Mouse (Mus musculus) B cell, adult 2 months (primary cell): ENCODE results near the gene Epb41l1.
A peak's percentile ranks its signal among the peaks of the same experiment; 100 is the strongest.

Source experiments
- DNase-seq, 2 experiments: peaks; one replicate each; pipeline ENCODE4 v3.0.0; 2022

The Epb41l1 gene

DNA sequence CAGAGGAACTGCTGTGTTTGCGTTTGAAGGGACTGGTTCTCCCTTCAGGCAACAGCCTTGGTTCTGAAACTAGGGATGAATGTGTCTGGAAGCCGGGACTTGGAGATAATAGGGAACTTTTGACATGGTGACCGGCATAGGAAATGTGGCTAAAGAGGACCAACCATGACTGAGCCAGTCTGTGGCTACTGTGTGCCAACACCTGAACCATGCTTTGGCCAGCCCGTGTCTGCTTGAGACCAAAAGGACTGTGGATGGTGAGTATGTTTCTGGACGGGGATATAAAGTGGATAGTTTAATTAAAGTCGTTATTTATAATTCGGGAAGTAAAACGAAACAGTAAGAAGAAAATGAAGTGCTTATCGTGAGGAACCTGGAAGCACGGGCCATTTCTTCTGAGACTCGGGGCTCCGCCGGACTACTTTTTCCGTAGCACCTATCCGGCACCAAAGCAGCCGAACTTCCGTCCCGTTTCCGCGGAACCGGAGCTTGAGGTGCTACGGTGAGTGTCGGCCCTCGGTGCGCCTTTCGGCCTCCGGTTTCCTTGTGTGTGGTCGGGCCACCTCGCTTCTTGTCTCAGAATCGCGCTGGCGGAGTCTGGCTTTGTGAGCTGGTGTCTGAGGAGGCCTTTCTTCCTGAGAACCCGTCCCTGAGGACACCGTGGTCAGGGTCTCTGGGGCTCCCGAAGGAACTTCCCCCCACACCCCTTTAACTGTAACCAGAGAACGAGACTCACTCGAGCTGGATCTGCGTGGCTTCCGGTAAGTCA is 126.6 kb downstream of the Epb41l1 start, which contains the start of gene Aar2:
TSS of gene Aar2 (plus strand) at position 462 of the 769 bp plus-strand sequence.
- DNase-seq = peak; percentile 90 to 91

DNA sequence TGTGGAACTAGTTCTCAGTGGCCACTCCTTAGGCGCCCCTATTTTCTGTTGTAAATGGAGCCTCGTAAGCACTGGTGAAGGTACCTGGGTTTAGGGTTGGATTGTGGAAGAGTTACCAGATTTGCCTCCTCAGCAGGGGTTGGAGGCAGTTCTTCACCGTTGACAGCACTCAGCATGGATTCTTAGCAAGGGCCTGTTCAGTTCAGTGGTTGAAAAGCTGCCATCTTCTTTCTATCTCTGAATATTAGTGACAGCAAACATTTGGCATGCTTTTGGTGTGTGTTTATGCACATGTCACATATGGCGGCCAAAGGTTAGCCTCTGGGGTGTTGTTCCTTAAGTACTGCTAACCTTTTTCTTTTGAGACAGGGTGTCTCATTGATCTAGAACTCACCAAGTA is 131.7 kb downstream of the Epb41l1 start:
- DNase-seq = no peak

DNA sequence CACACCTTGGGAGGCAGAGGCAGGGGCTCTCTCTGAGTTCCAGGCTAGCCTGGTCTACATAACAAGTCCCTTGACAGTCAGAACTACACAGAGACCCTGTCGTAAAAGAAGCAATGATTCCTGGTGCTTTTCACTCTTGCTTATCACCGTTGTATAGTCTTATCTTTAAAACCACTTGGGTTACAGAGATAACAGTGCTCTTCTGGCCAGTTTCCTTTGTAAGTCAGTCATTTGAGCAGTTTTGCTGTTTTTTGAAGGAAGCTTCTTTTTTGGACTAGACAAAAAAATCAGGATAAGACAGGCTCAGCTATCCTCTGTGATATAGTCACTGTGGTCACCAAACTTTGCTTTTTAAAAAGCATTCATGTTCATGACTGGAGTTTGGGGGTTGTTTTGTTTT is 141.1 kb downstream of the Epb41l1 start:
- no peak for DNase-seq

DNA sequence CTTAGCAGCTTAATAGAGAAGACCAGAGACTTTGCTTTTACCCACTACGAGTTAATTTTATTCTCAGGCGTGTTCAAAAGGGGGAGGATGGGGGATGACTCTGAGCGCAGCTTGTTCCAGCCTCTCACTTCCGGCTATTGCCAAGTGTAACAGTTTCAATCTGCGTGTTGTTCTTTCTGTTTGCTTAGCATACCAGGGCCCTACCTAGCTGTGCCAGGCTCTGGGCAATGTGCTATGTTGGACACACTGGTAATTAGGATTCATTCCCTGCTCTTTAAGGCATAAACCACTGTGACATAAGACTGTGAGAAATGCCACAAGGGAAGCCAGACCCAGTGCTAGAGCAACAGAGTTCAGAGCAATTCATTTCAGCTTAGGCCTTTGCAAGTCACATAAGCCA is 142.8 kb downstream of the Epb41l1 start:
- DNase-seq = no peak

DNA sequence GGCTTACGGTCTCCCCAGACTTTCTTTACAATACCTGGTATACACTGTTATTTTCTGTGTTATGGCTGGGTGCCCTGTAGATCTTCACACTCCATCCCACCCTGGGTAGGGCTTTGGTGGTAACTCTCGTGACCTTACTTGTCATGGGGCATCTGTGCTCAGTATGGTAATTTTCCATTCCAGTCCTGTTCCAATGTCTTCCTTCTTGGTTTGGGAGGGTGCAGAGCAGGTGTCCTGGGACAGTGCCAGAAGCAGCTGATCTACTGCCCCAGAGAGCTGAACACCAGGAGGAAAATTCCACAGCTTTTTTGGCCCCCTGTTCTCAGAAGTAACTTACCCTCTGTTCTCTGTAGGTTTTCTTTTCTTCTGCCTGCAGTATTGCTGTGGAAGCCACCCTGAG is 145.8 kb downstream of the Epb41l1 start:
- DNase-seq = no peak

DNA sequence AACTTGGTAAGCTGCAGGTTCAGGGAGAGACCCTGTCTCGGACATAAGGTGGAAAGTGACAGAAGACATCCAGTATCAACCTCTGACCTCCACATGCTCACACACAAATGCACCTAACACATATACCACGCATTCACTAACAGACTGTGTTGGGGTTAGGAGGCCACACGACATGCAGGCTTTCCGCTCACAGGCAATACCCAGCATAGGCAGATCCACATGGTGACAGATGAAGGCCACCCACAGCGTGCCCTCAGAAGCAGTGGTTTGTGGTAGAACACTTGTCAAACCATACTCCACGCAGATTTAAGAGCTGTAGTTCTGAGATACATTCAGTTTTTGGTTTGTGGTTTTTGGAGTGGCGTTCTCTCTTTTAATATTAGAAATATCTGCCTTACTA is 147.9 kb downstream of the Epb41l1 start:
- no peak for DNase-seq

DNA sequence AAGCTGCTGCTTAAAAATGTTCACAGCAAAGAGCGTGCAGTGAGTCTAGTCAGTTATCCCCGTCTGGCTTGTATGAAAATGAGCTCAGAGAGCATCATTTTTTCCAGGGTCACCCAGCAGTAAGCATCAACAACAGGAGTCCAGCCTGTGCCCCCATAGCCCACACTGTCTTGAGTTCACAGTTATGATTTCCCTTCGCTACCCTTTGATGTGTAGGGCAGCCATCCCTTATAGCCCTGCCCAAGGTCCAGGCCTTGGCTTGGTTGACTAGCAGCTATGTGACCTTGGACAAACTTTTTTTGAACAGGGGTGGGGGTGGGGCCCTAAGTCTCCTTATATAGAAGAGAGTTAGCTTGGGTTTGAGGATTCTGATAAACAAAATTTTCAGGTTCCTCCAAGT is 148.6 kb downstream of the Epb41l1 start:
- DNase-seq = no peak

DNA sequence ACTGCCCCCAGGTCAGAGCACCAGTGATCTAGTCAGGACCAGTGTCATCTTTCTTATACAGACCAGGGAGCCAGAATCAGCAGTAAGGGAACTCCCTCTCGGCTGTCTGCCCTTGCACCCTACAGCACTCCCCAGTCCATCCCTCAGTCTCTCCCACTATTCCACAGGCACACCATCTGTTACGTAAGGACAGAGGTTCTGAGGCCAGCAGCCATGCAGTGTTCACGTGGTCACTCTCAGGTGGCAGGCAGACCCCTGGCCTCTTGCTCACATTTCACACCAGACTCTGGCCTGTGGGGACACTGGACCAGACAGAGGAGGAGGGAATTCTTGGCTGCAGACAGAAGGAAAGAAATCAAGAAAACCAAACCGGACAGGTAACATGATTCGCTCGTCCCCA is 150.8 kb downstream of the Epb41l1 start:
- no peak for DNase-seq

DNA sequence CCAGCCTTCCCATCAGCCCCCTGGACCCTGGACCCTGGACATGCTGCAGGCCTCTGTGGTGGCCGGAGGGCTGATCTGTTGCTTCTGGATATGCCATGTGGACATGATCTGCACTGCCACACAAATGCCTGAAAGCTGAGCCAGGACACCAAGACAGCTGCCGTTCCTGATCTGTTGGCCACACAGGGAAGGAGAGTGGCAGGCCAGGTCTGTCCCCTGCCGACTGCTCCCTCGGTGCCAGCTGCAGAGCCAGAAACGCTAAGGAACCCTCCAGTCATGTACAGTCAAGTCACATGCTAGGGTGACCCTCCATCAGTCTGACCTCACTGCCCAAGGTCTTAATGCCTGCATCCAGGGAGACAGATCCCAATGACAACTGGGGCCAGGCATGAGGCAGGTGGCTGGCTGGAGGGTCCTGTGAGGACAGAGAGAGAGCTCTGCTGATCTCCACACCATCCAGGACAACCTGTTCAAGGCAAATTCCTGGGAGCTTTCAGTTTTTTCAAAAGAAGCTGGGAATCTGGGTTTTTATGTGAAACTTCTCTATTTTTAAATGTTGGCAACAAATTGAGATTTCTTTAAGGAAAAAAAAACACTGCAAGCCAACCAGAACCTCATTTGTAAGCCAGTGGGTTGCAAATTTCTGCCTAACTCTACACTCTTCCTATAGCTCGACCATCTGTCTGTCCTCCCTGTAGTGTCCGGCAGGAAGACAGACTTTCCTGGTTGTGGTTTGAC is 156.3 kb downstream of the Epb41l1 start:
- DNase-seq = no peak

DNA sequence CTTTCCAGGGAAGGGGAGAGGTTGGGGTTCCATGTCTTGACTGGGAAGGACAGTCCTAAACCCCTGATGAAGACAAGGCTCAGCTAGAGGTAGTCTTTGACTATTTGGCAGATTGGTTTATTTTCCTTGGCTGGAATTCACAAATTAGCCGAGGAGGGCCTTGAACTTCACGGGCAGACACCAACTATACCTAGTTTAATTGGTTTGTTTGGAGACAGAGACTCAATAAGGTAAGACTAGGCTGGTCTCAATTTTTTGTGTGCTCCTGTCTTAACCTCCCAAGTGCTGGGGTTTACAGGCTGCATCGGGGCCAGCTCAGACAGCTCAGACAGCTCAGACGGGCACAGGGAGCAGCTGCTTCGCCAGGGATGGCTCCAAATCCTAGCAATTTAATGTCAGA is 159.8 kb downstream of the Epb41l1 start:
- DNase-seq = no peak

DNA sequence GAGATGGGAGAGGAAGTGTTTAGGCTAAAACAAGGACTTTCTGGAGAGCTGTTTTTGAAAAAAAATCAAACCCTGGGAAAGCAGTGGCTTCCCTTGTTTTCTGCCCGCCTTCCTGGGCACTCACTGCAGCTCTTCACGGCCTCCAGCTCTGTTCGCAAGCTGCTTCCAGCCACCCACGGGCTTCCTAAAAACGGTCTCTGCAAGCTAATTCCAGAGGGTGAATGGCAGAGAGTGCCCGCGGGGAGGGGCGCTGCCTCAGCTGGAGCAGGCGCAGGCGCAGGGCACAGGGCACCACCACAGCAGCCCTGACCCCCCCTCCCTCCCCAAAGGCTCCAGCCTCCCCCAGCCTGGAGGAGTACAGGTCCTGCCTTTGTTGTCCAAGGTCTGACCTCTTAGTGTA is 160.5 kb downstream of the Epb41l1 start:
- no peak for DNase-seq

DNA sequence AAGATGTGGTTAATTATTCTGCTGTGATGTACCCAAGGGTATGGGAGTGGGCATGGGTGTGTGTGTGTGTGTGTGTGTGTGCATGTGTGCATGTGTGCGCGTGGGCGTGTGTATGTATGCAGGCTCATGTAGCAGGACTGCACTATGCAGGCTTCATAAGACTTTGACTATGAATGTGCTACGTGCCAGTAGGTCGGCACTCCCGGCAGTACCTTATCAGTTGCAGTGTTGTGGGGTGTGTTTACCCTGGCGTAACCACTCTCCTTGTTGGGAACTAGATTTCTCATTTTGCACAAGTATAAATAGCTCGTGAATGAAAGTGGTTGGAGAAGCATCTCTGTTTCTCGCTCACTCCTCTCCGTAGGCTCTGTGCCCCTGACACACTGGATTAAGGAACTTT is 162.2 kb downstream of the Epb41l1 start:
- DNase-seq = no peak

DNA sequence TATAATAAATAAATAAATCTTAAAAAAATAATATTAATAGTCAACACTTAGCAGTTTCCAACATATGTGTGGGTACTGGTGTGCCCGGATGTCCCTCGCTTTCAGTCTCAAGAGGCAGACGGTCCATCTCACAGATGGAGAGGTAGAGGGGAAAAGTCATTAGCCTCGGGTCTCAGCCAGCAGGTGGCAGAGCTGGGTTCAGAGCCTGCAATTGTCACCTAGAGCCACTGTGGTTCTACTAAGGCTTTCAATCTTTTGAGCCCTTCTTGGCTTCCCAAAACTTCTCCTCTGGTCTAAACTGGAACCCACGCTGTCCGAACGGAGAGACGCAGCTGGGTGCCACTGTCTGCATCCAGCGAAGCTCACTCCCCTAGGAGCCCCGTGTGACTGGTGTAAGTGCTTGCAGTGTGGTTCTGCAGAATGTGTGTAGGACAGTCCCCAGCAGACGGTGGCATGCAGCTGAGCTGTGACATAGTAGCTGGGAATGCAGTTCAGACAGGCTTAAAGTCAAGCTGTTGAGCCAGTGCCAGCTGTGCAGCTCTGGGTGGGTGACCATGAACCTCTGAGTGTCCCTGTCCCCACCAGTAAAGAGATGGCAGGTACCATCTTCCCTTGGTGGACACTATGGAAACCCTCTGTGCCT is 163.6 kb downstream of the Epb41l1 start:
- DNase-seq = peak; percentile 20 to 24

DNA sequence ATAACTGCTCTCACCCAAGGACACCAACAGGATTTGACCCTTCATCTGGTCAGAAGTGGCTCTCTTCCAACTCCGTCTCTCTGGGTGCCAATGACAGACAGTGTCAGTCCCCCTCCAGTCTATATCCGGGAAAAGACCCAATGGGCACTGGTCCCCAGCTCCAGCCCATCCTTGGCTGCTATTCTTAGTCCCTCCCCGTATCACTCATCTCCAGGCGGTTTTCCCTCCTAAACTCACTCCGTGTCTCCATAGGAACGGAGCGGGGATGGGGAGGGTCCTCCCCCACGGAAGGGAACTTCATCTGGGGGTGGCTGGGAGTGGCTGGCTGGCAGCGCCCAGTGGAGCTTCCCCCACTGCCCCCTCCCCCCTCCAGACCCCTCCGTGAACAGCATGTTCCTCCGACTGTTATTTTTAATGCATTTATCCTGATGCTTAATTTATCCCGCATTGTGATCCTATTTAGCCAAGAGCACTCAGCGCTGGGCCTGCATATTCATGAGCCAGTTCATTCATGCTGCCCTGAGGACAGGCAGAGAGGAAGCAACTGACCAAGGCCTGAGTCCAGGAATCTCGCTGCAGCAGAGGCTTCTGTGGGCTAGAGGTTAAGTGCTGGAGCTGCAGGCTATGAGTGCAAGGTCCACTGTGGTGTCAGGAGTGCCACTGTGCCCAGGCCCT is 164.2 kb downstream of the Epb41l1 start:
- no peak for DNase-seq

DNA sequence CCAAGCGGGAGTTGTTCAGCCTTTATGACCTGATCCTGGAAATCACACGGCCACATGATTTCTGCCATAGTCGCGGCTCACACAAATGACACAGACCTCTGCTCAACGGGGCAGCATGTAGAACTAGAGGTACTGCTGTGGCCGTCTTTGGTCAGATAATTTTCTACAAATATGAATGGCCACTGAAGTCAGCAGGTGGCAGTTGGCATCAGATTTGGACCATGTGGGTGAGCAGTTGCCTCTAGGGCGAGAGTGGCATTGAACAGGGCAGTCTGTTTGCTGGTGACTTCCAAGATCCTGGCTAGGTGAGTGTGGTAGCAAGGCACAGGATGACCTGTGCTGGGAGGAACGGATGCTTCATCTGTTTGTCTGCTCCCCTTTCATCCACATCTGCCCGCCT is 168.8 kb downstream of the Epb41l1 start:
- DNase-seq = no peak
